Mouse (Mus musculus) E14TG2a.4 (cell line): ENCODE measurements around the gene Cd83.

Experiments used
- CTCF ChIP-seq: conservative IDR thresholded peaks from 2 replicates; pipeline ENCODE4 v1.5.1; 2014; ENCODE audit warnings: low read length
- NANOG ChIP-seq: IDR thresholded peaks from 2 replicates; pipeline ENCODE4 v1.6.1; 2014; ENCODE audit warnings: borderline replicate concordance, low read length, mixed read lengths
- POU5F1 ChIP-seq: IDR thresholded peaks from 2 replicates; pipeline ENCODE4 v1.6.1; 2014; ENCODE audit warnings: low read length, borderline replicate concordance

DNA sequence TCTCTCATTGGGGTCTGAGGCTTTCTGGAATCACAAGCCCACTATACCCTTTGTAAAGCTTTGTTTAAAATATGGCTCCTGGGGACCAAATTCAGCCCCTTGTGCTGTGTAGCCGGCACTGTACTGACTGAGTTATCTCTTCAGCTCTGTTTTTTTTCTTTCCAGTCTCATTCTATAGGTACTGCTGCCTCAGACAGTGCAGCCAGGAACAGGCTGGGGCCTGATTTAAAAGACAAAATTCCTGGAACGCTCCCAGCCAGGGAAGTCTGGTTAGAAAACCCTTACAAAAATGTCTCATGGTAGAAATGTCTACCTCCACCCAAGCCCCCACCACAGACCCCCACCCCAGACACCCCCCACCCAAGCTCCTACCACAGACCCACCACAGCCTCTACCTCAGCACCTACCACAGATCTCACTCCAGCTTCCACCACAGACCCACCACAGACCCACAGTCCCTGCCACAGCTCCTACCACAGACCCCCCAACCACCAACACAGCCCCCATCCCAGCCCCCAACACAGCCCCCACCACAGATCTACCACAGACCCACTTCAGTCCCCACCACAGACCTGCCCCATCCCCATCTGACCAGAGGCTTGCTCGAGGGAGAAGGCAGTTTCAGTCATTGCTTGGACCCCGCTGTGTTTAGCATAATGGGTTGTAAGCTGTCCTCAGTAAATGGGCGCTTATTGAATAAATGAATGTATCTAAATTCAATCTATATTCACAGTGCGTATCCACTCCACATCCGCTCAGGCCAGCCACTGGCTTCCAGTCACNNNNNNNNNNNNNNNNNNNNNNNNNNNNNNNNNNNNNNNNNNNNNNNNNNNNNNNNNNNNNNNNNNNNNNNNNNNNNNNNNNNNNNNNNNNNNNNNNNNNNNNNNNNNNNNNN, 17.5 kb upstream of the Cd83 start:
- no peak for TF ChIP-seq CTCF
- no peak for TF ChIP-seq POU5F1
- no peak for TF ChIP-seq NANOG
